ENCODE assay signal across 8 mouse cellular contexts in the genomic region with DNA sequence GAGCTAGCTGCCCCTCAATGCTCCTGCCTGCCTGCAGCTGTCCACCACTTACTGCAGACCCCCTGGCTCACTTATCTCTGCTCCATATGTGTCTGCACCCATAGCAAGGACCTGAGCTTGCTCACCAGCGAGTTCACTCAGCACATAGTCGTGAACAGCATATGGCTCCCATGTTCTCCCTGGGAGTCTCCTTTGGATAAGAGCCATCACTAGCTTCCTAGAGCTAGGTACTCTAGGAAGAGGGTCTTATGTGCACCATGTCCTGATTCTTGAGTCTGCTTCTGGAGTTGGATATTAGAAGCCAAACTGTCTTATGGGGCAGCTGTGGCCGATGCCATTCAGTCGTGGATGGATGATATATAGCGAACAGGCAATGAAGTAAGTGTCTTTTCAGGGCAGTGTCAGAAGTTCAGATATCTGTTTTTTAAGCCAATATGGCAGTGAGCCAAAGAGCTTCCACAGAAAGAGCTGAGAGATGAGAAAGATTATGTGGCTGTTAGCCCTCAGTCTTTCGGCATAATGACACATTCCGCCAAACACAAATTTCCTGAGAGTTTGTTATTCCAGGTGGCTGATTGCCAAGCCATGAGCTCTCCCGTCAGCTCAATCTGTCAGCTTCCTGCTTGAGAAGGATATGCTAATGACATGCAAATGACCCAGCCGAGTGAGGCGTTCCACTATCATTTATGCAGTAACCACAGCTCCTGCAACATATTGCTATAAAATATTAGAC.
DNase-seq lines count a peak whose midpoint lies in the region; ATAC-seq and TF ChIP-seq lines count a peak whose summit lies in the region.

No protein-coding gene starts in this region.

- no peak overlapping the region for H3K27ac ChIP-seq in midbrain, postnatal 0 days (ENCODE audit: low read depth, low read length)

- no peak overlapping the region for H3K9ac ChIP-seq in midbrain, postnatal 0 days (replicated peaks; ENCODE audit: low read length, poor library complexity, severe bottlenecking)

- H3K4me1 ChIP-seq in megakaryocyte, embryonic 14.5 days = no peaks in the 10 kb centered on the region
- H3K4me1 ChIP-seq in midbrain, postnatal 0 days (ENCODE audit: insufficient read depth, low read length) = peaks cover 2% of the 10 kb centered on the region; the same call in 1 of the 2 replicates

- peak; percentile 58 for DNase-seq in embryo, embryonic 11 days
- DNase-seq in heart, postnatal 36 days = peak; percentile 8 to 15
- peak; percentile 82 to 83 for DNase-seq in layer of hippocampus, adult 8-10 months (ENCODE audit: low spot score in 2 of 2)
- DNase-seq in midbrain, postnatal 0 days (ENCODE audit: low spot score) = peak; percentile 88
- DNase-seq in urinary bladder, postnatal 4 days (ENCODE audit: low spot score in 2 of 2) = no peak
- DNase-seq in thymus, adult 18-20 months = no peak

- WGBS in midbrain, postnatal 0 days = 24% methylated on average over 10 of the region's 10 CpGs

- H3K4me3 ChIP-seq in megakaryocyte, embryonic 14.5 days (replicated peaks) = peak overlapping the region; percentile 8
- H3K4me3 ChIP-seq in midbrain, postnatal 0 days (ENCODE audit: low read depth, low read length) = no peak overlapping the region

- TF ChIP-seq CTCF in midbrain, postnatal 0 days (IDR thresholded peaks at IDR 0.05) = no peak

- peaks cover 10% of the 10 kb centered on the region for H3K9me3 ChIP-seq in megakaryocyte, embryonic 14.5 days
- no peaks in the 10 kb centered on the region for H3K9me3 ChIP-seq in midbrain, postnatal 0 days (ENCODE audit: low read length)

- intact Hi-C loops in heart, postnatal 36 days (cut with DNase I) = no loop called here

- ATAC-seq in megakaryocyte, adult 5-6 weeks (ENCODE audit: poor library complexity, severe bottlenecking) = no peak
- peak; percentile 48; the same call in 1 of the 2 replicates for ATAC-seq in midbrain, postnatal 0 days (ENCODE audit: low FRiP score)

- no peaks in the 10 kb centered on the region for H3K36me3 ChIP-seq in megakaryocyte, embryonic 14.5 days (replicated peaks; ENCODE audit: low read length)
- peaks cover 34% of the 10 kb centered on the region for H3K36me3 ChIP-seq in midbrain, postnatal 0 days (ENCODE audit: insufficient read depth, low read length)

- H3K4me2 ChIP-seq in midbrain, postnatal 0 days (ENCODE audit: low read depth, low read length, poor library complexity, severe bottlenecking) = no peak overlapping the region

- peaks cover 3% of the 10 kb centered on the region for H3K27me3 ChIP-seq in megakaryocyte, embryonic 14.5 days (replicated peaks)
- 0 out of 2 replicates have a peak, but pooled peaks cover 3% of the 10 kb centered on the region for H3K27me3 ChIP-seq in midbrain, postnatal 0 days (ENCODE audit: insufficient read depth, low read length)

Comparison
In these comparisons a context has a peak if more than half of its experiments do, and no peak if none do; other contexts are left out.
1. DNase-seq: peak in embryo, embryonic 11 days (single experiment), heart, postnatal 36 days (2 of 2), layer of hippocampus, adult 8-10 months (2 of 2) and midbrain, postnatal 0 days (single experiment); none in urinary bladder, postnatal 4 days (0 of 2) and thymus, adult 18-20 months (0 of 2).